Comparison of ENCODE assay signal across 9 mouse cellular contexts in genomic region chr3:108770725-108771368, GRCm38 (mm10). TPM values are rescaled to one million over a fixed set of nuclear protein-coding genes. Genes with fewer than 3 reads are reported as not detected.
DNase-seq lines count a peak whose midpoint lies in the region; ATAC-seq and TF ChIP-seq lines count a peak whose summit lies in the region.
"Had no signal": no experiment of that assay in that cellular context is flagged by ENCODE, and none has a peak within 500 bp of the region (broad histone marks: within the 10 kb centered on the region; RNA-seq: fewer than 3 reads in every experiment).

No protein-coding gene starts in this region.

- no peak overlapping the region for H3K9ac ChIP-seq in hindbrain, embryonic 13.5 days
- H3K9ac ChIP-seq in lung, embryonic 16.5 days (ENCODE audit: low read length), result no peak overlapping the region

- H3K4me1 ChIP-seq in hindbrain, embryonic 13.5 days (replicated peaks), result 0 out of 2 replicates have a peak, but pooled peaks cover 4% of the 10 kb centered on the region
- H3K4me1 ChIP-seq in lung, embryonic 16.5 days (replicated peaks; ENCODE audit: control insufficient read depth, insufficient read depth, low read length), result peaks cover 18% of the 10 kb centered on the region

- peak; percentile 78 for ATAC-seq in Patski
- peak; percentile 85 for ATAC-seq in hindbrain, embryonic 13.5 days (ENCODE audit: low FRiP score)
- ATAC-seq in lung, embryonic 16.5 days (ENCODE audit: low read depth), result peak; percentile 95

- H3K27ac ChIP-seq in hindbrain, embryonic 13.5 days, result no peak overlapping the region; the same call in 1 of the 2 replicates
- peak overlapping the region; percentile 91 for H3K27ac ChIP-seq in lung, embryonic 16.5 days (ENCODE audit: low read length)

- WGBS in hindbrain, embryonic 13.5 days, result 38% methylated on average over 6 of the region's 6 CpGs
- WGBS in lung, embryonic 16.5 days, result 9% methylated on average over 6 of the region's 6 CpGs

- in situ Hi-C loops in Patski (cut with MboI; ENCODE audit: low pct_unique_long_range_greater_than_20kb), result loop anchor here (5.0 kb wide), 1 partner anchor 64 kb away; no protein-coding TSS in a partner anchor

- no peaks in the 10 kb centered on the region for H3K36me3 ChIP-seq in hindbrain, embryonic 13.5 days
- no peaks in the 10 kb centered on the region for H3K36me3 ChIP-seq in lung, embryonic 16.5 days (ENCODE audit: control insufficient read depth, insufficient read depth, low read length)

- CTCF ChIA-PET in Patski (lab: Charles Lee), result interaction anchor here (1.0 to 8.5 kb wide), 15 partner anchors 8 to 255 kb away, joined by 3 to 104 read pairs (median 6); partner anchors contain the start of gene Gpsm2

- H3K4me2 ChIP-seq in hindbrain, embryonic 13.5 days, result no peak overlapping the region
- H3K4me2 ChIP-seq in lung, embryonic 16.5 days (ENCODE audit: low read depth, low read length), result peak overlapping the region; percentile 43

- POLR2A ChIA-PET in Patski (lab: Charles Lee), result interaction anchor here (0.6 to 1.6 kb wide), 3 partner anchors 9 to 347 kb away, joined by 3 to 7 read pairs (median 3); no protein-coding TSS in a partner anchor

- H3K4me3 ChIP-seq in hindbrain, embryonic 13.5 days, result no peak overlapping the region
- no peak overlapping the region for H3K4me3 ChIP-seq in lung, embryonic 16.5 days (ENCODE audit: low read length)
- H3K4me3 ChIP-seq: megakaryocyte, embryonic 14.5 days had no signal

- H3K9me3 ChIP-seq in hindbrain, embryonic 13.5 days, result no peaks in the 10 kb centered on the region
- no peaks in the 10 kb centered on the region for H3K9me3 ChIP-seq in lung, embryonic 16.5 days (ENCODE audit: control insufficient read depth, low read length)

- H3K27me3 ChIP-seq in Patski, result no peaks in the 10 kb centered on the region
- H3K27me3 ChIP-seq in hindbrain, embryonic 13.5 days, result no peaks in the 10 kb centered on the region
- H3K27me3 ChIP-seq in lung, embryonic 16.5 days (ENCODE audit: control insufficient read depth, insufficient read depth, low read depth, low read length), result no peaks in the 10 kb centered on the region; the same call in 1 of the 2 replicates

- peak; percentile 92 for TF ChIP-seq CTCF in Patski (IDR thresholded peaks at IDR 0.05)

- peak; percentile 61 for DNase-seq in Patski (ENCODE audit: low read depth, low spot score)
- DNase-seq in cerebellum, postnatal 25 days, result peak; percentile 38 to 59
- peak; percentile 27 to 52 for DNase-seq in frontal cortex, postnatal 14 days (ENCODE audit: low spot score in 2 of 2)
- DNase-seq in layer of hippocampus, adult 9-11 months, result peak; percentile 83
- DNase-seq in ovary, postnatal 14 days (ENCODE audit: low spot score), result peak; percentile 63
- peak; percentile 17 to 39 for DNase-seq in thymus, postnatal 36 days

RNA-seq across cellular contexts. Expression of gene Aknad1, which starts 31.4 kb away (rescaled TPM):
- polyA plus RNA-seq in Patski (2021), result not detected
- polyA plus RNA-seq in hindbrain, embryonic 13.5 days (2015; fragmentation: Nextera tagmentation; extraction: Ambion mirVana), result 0.16 TPM in 1 of 2 replicates, not detected in the other
- not detected in 2 replicates for polyA plus RNA-seq in lung, embryonic 16.5 days (2015; fragmentation: Nextera tagmentation; extraction: Ambion mirVana)

RNA-seq across cellular contexts. Expression of gene Gpsm2, which starts 48.7 kb away (rescaled TPM):
- polyA plus RNA-seq in Patski (2021), result 36.0 TPM
- 24.4 and 26.8 TPM in 2 replicates for polyA plus RNA-seq in hindbrain, embryonic 13.5 days (2015; fragmentation: Nextera tagmentation; extraction: Ambion mirVana)
- polyA plus RNA-seq in lung, embryonic 16.5 days (2015; fragmentation: Nextera tagmentation; extraction: Ambion mirVana), result 43.3 and 43.8 TPM in 2 replicates

Comparison
In these comparisons a context has a peak if more than half of its experiments do, and no peak if none do; other contexts are left out.
1. DNase-seq: peak in every context shown above with its lines; median percentile 83 in layer of hippocampus, adult 9-11 months; 63 in ovary, postnatal 14 days; 61 in Patski; 48 in cerebellum, postnatal 25 days; 40 in frontal cortex, postnatal 14 days; 28 in thymus, postnatal 36 days.